Mouse (Mus musculus) hindbrain, embryonic 10.5 days (tissue): ENCODE data around the gene Olfr1360. TPM values are rescaled to one million over a fixed set of nuclear protein-coding genes. Genes with fewer than 3 reads are reported as not detected.
"Not testable (repeated sequence)": the region's sequence is repeated elsewhere in the genome, so short reads cannot be mapped to it uniquely, and the experiment has no call there.

ENCODE experiments used
- DNase-seq: peaks from one replicate; pipeline ENCODE4 v3.0.0-alpha.2; 2017; ENCODE audit warnings: low spot score
- H3K27ac ChIP-seq: fragments of 300-500 bp; sonication (generic); 2 replicates; pipeline ENCODE4 v1.5.1; 2016; ENCODE audit warnings: mild to moderate bottlenecking, moderate library complexity
- H3K27me3 ChIP-seq: fragments of 300-500 bp; sonication (generic); 2 replicates; pipeline ENCODE4 v1.6.1; 2016; ENCODE audit warnings: mild to moderate bottlenecking; ENCODE audit not compliant: poor library complexity, insufficient read depth, severe bottlenecking
- H3K36me3 ChIP-seq: fragments of 300-500 bp; sonication (generic); 2 replicates; pipeline ENCODE4 v1.6.1; 2016; ENCODE audit warnings: mild to moderate bottlenecking, moderate library complexity
- H3K4me1 ChIP-seq: fragments of 300-500 bp; sonication (generic); replicated peaks from 2 replicates; pipeline ENCODE4 v1.6.1; 2016; ENCODE audit warnings: mild to moderate bottlenecking
- H3K4me3 ChIP-seq: fragments of 300-500 bp; sonication (generic); 2 replicates; pipeline ENCODE4 v1.5.1; 2016; ENCODE audit warnings: mild to moderate bottlenecking, moderate library complexity
- H3K9me3 ChIP-seq: fragments of 300-500 bp; sonication (generic); 2 replicates; pipeline ENCODE4 v1.6.1; 2016; ENCODE audit warnings: mild to moderate bottlenecking, moderate library complexity
- WGBS: fragments of 180-500 bp; shearing (Covaris S2); methylation state at CpG from one replicate; pipeline ENCODE4 v1.1.7; 2016; 5-methylcytosine and 5-hydroxymethylcytosine counted together
- polyA plus RNA-seq: library from polyadenylated mRNA; unstranded; fragments of >200 nt; fragmentation: Nextera tagmentation; extraction: Ambion mirVana; gene quantifications from 2 replicates; pipeline ENCODE4 v1.2.1, GENCODE M21; 2016

The Olfr1360 gene
- not detected in 2 replicates for polyA plus RNA-seq

GRCm38 (mm10) chr13:21677305-21677704 lies at the start of gene Olfr1360:
Gene Olfr1360 (minus strand): TSS chr13:21677405.
- 71% methylated on average over 2 of the region's 2 CpGs for WGBS
- Histone ChIP-seq H3K4me1 (no peaks in the 10 kb centered on the region), H3K27me3 (no peaks in the 10 kb centered on the region), H3K9me3 (no peaks in the 10 kb centered on the region), H3K4me3 (no peak within 1 kb of the TSS), H3K27ac (no peak within 1 kb of the TSS), H3K36me3 (no peaks in the 10 kb centered on the region)
- no peak for DNase-seq

GRCm38 (mm10) chr13:21722993-21723836 lies 46.0 kb upstream of the Olfr1360 start:
- WGBS = 32% methylated on average over 5 of the region's 5 CpGs
- no peaks in the 10 kb centered on the region for H3K36me3 ChIP-seq
- peak overlapping the region; percentile 91 for H3K27ac ChIP-seq
- no peaks in the 10 kb centered on the region for H3K27me3 ChIP-seq
- no peaks in the 10 kb centered on the region for H3K9me3 ChIP-seq
- peak; percentile 34 for DNase-seq
- H3K4me1 ChIP-seq = peaks cover 52% of the 10 kb centered on the region
- peak overlapping the region; percentile 52 for H3K4me3 ChIP-seq

- Histone ChIP-seq H3K9me3 (no peaks in the 10 kb centered on the region), H3K36me3 (no peaks in the 10 kb centered on the region), H3K4me1 (peaks cover 48% of the 10 kb centered on the region), H3K4me3 (peak overlapping the region; percentile 52), H3K27me3 (no peaks in the 10 kb centered on the region), H3K27ac (peak overlapping the region; percentile 91)
- peak; percentile 35 for DNase-seq
- 3% methylated on average over 11 of the region's 11 CpGs for WGBS
Measured at GRCm38 (mm10) chr13:21722373-21722925, 45.2 kb upstream of the Olfr1360 start.

GRCm38 (mm10) chr13:21721757-21722372 lies 44.7 kb upstream of the Olfr1360 start, which contains the start of gene Hist1h2bm:
Gene Hist1h2bm (plus strand): TSS chr13:21722044.
- H3K4me1 ChIP-seq = peaks cover 45% of the 10 kb centered on the region
- H3K36me3 ChIP-seq, H3K9me3 ChIP-seq, H3K27me3 ChIP-seq: not testable (repeated sequence)
- peak; percentile 81 for DNase-seq
- WGBS = under 1% methylated on average over 37 of the region's 37 CpGs
- peak within 1 kb of the TSS; percentile 52 for H3K4me3 ChIP-seq
- H3K27ac ChIP-seq = peak within 1 kb of the TSS; percentile 96

- H3K27me3 ChIP-seq, H3K36me3 ChIP-seq, H3K9me3 ChIP-seq: not testable (repeated sequence)
- 2% methylated on average over 25 of the region's 44 CpGs for WGBS
- H3K4me3 ChIP-seq = peak overlapping the region; percentile 52
- DNase-seq = peak; percentile 15
- peaks cover 45% of the 10 kb centered on the region for H3K4me1 ChIP-seq
- peak overlapping the region; percentile 96 for H3K27ac ChIP-seq
Measured at GRCm38 (mm10) chr13:21721107-21721756, 44.0 kb upstream of the Olfr1360 start.

GRCm38 (mm10) chr13:21718381-21719080 lies 41.3 kb upstream of the Olfr1360 start:
- no peaks in the 10 kb centered on the region for H3K27me3 ChIP-seq
- DNase-seq = peak; percentile 25
- H3K4me1 ChIP-seq = peaks cover 54% of the 10 kb centered on the region
- H3K27ac ChIP-seq = peak overlapping the region; percentile 96
- WGBS = 62% methylated on average over 4 of the region's 4 CpGs
- peak overlapping the region; percentile 58 for H3K4me3 ChIP-seq
- no peaks in the 10 kb centered on the region for H3K36me3 ChIP-seq
- no peaks in the 10 kb centered on the region for H3K9me3 ChIP-seq

- Histone ChIP-seq H3K4me3 (peak within 1 kb of the TSS; percentile 59), H3K27ac (peak within 1 kb of the TSS; percentile 96), H3K4me1 (peaks cover 47% of the 10 kb centered on the region)
- H3K27me3 ChIP-seq, H3K36me3 ChIP-seq, H3K9me3 ChIP-seq: not testable (repeated sequence)
- WGBS = under 1% methylated on average over 34 of the region's 56 CpGs
- peak; percentile 87 for DNase-seq
Measured at GRCm38 (mm10) chr13:21717397-21718357, 40.5 kb upstream of the Olfr1360 start, which contains the start of gene Hist1h3h. Gene Hist1h3h (plus strand): TSS chr13:21717659.

GRCm38 (mm10) chr13:21716540-21717391 lies 39.6 kb upstream of the Olfr1360 start:
- not testable (repeated sequence) for H3K27me3 ChIP-seq, H3K9me3 ChIP-seq, H3K36me3 ChIP-seq
- peak; percentile 59 for DNase-seq
- Histone ChIP-seq H3K27ac (peak overlapping the region; percentile 95), H3K4me3 (peak overlapping the region; percentile 59), H3K4me1 (peaks cover 42% of the 10 kb centered on the region)
- under 1% methylated on average over 16 of the region's 38 CpGs for WGBS

GRCm38 (mm10) chr13:21715864-21716539 lies 38.8 kb upstream of the Olfr1360 start, which contains the start of the genes Hist1h2bl and Hist1h2ai:
Gene Hist1h2bl (minus strand): TSS chr13:21716143.
Gene Hist1h2ai (plus strand): TSS chr13:21716422.
- H3K27me3 ChIP-seq, H3K36me3 ChIP-seq, H3K9me3 ChIP-seq: not testable (repeated sequence)
- Histone ChIP-seq H3K4me3 (peak within 1 kb of the TSS; percentile 59), H3K27ac (peak within 1 kb of the TSS; percentile 95), H3K4me1 (peaks cover 46% of the 10 kb centered on the region)
- DNase-seq = peak; percentile 80
- under 1% methylated on average over 39 of the region's 50 CpGs for WGBS

GRCm38 (mm10) chr13:21715131-21715863 lies 38.1 kb upstream of the Olfr1360 start:
- H3K4me1 ChIP-seq = peaks cover 39% of the 10 kb centered on the region
- peak overlapping the region; percentile 93 for H3K27ac ChIP-seq
- no peaks in the 10 kb centered on the region for H3K27me3 ChIP-seq
- H3K36me3 ChIP-seq = no peaks in the 10 kb centered on the region
- no peaks in the 10 kb centered on the region for H3K9me3 ChIP-seq
- WGBS = 1% methylated on average over 22 of the region's 22 CpGs
- peak; percentile 44 for DNase-seq
- H3K4me3 ChIP-seq = peak overlapping the region; percentile 57
